Mouse (Mus musculus): ENCODE measurements at regions not wholly inside any gene's neighbourhood (a gene's known extent, or its start where the extent isn't known, plus 50 kb on each side); places are given as distances from the start of the nearest gene placed in this dataset.

DNA sequence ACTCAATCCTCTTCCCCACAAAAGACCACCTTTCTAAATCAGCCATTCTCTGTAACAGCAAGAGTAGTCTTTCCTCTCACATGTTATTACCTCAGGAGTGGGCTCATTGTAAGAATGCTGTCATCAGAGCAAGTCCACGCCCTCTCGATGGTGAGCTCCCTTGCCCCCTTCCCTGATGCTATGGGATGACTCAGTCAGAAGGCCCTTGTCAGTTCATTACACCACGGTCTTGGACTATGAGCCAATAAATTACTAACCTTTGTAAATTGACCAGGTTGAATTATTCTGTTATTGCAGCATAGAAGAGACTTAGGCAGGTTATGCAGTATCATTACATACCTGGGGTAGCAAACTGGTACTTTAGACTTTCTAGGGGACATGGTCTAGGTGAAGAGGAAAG is 237.4 kb upstream of the Klf4 start:
- Histone ChIP-seq H3K36me3 (ENCODE audit: control insufficient read depth, insufficient read depth) (no peaks in the 10 kb centered on the region), H3ac (ENCODE audit: control insufficient read depth, insufficient read length) (no peak overlapping the region), H3K79me2 (ENCODE audit: control insufficient read depth, insufficient read depth) (no peaks in the 10 kb centered on the region), H3K4me3 (no peak overlapping the region), H3K27me3 (ENCODE audit: control insufficient read depth, insufficient read depth, insufficient read length) (no peaks in the 10 kb centered on the region), H3K4me2 (ENCODE audit: low read depth) (no peak overlapping the region)
- no peak for TF ChIP-seq POLR2A (IDR thresholded peaks at IDR 0.05; ENCODE audit: insufficient read length, low read depth)
- TF ChIP-seq REST (IDR thresholded peaks at IDR 0.05; ENCODE audit: insufficient read depth, insufficient read length) = no peak
- TF ChIP-seq USF1 (IDR thresholded peaks at IDR 0.05; ENCODE audit: low read depth) = no peak
- no peak for TF ChIP-seq E2F4 (IDR thresholded peaks at IDR 0.05; ENCODE audit: insufficient read depth)
- no peak for TF ChIP-seq MAX (IDR thresholded peaks at IDR 0.05; ENCODE audit: low read depth)
- TF ChIP-seq TCF3 (IDR thresholded peaks at IDR 0.05; ENCODE audit: insufficient read length, low read depth) = no peak

DNA sequence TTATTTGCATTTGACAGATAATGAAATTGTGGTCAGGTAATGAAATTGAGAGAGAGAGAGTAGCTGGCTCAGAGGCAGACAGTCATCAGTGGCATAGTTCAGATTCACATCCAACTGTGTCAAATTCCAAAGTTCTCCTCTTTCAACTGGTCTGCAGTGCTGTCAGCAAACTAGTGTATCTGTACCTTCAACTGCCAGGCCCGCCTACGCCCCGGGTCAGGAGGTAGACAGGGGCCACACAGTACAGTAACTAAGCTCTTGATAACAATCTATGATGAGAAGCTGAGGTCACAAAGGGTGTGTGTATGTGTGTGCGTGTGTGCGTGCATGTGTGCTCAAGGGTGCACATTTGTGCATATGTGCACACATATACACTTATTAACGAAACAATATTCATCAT is 236.1 kb upstream of the Klf4 start:
- Histone ChIP-seq H3ac (ENCODE audit: control insufficient read depth, insufficient read length) (no peak overlapping the region), H3K79me2 (ENCODE audit: control insufficient read depth, insufficient read depth) (no peaks in the 10 kb centered on the region), H3K27me3 (ENCODE audit: control insufficient read depth, insufficient read depth, insufficient read length) (no peaks in the 10 kb centered on the region), H3K4me3 (no peak overlapping the region), H3K4me2 (ENCODE audit: low read depth) (no peak overlapping the region), H3K36me3 (ENCODE audit: control insufficient read depth, insufficient read depth) (no peaks in the 10 kb centered on the region)
- TF ChIP-seq MYOD1 (IDR thresholded peaks at IDR 0.05; ENCODE audit: control insufficient read depth in 1 of 3, insufficient read length in 2 of 3, low read depth in 2 of 3) = no peak
- TF ChIP-seq REST (IDR thresholded peaks at IDR 0.05; ENCODE audit: insufficient read depth, insufficient read length) = no peak
- no peak for TF ChIP-seq POLR2AphosphoS2 (IDR thresholded peaks at IDR 0.05; ENCODE audit: insufficient read length, low read depth)
- no peak for TF ChIP-seq USF1 (IDR thresholded peaks at IDR 0.05; ENCODE audit: low read depth)
- TF ChIP-seq POLR2A (IDR thresholded peaks at IDR 0.05; ENCODE audit: insufficient read length, low read depth) = no peak
- TF ChIP-seq MYOG (IDR thresholded peaks at IDR 0.05; ENCODE audit: control insufficient read depth in 1 of 3, insufficient read depth in 1 of 3, insufficient read length in 2 of 3, low read depth in 2 of 3) = no peak
- no peak for TF ChIP-seq TCF12 (IDR thresholded peaks at IDR 0.05; ENCODE audit: insufficient read depth, poor library complexity, severe bottlenecking)
- no peak for TF ChIP-seq SRF (IDR thresholded peaks at IDR 0.05; ENCODE audit: control insufficient read depth, insufficient read length, low read depth)
- TF ChIP-seq TCF3 (IDR thresholded peaks at IDR 0.05; ENCODE audit: insufficient read length, low read depth) = no peak
- no peak for TF ChIP-seq MAX (IDR thresholded peaks at IDR 0.05; ENCODE audit: low read depth)

DNA sequence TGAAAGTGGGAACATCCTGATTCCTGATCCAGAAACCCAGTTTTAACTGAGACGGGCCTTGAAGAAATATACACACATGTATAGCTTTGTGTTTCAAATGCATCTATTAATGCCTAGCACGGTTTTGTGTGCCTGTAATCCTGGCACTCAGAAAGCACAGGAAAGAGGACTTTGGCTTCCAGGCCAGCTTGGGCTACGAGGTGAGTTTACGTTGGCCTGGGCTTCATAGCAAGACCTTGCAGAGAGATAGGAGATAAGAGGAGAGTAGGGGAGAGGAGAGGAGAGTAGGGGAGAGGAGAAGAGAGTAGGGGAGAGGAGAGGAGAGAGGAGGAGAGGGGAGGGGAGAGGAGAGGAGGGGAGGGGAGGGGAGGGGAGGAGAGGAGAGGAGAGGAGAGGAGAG is 234.9 kb upstream of the Klf4 start:
- H3K36me3 ChIP-seq (ENCODE audit: control insufficient read depth, insufficient read depth) = no peaks in the 10 kb centered on the region
- H3K4me2 ChIP-seq (ENCODE audit: low read depth) = no peak overlapping the region
- no peak overlapping the region for H3K4me3 ChIP-seq
- no peaks in the 10 kb centered on the region for H3K79me2 ChIP-seq (ENCODE audit: control insufficient read depth, insufficient read depth)
- H3ac ChIP-seq (ENCODE audit: control insufficient read depth, insufficient read length) = no peak overlapping the region
- TF ChIP-seq POLR2A (IDR thresholded peaks at IDR 0.05; ENCODE audit: insufficient read length, low read depth) (no peak), POLR2AphosphoS2 (IDR thresholded peaks at IDR 0.05; ENCODE audit: insufficient read length, low read depth) (no peak), SRF (IDR thresholded peaks at IDR 0.05; ENCODE audit: control insufficient read depth, insufficient read length, low read depth) (no peak), TCF12 (IDR thresholded peaks at IDR 0.05; ENCODE audit: insufficient read depth, poor library complexity, severe bottlenecking) (no peak), MYOG (IDR thresholded peaks at IDR 0.05; ENCODE audit: control insufficient read depth in 1 of 3, insufficient read depth in 1 of 3, insufficient read length in 2 of 3, low read depth in 2 of 3) (no peak), E2F4 (IDR thresholded peaks at IDR 0.05; ENCODE audit: insufficient read depth) (no peak), MAX (IDR thresholded peaks at IDR 0.05; ENCODE audit: low read depth) (no peak), MYOD1 (IDR thresholded peaks at IDR 0.05; ENCODE audit: control insufficient read depth in 1 of 3, insufficient read length in 2 of 3, low read depth in 2 of 3) (no peak), TCF3 (IDR thresholded peaks at IDR 0.05; ENCODE audit: insufficient read length, low read depth) (no peak)
- H3K27me3 ChIP-seq (ENCODE audit: control insufficient read depth, insufficient read depth, insufficient read length) = no peaks in the 10 kb centered on the region

DNA sequence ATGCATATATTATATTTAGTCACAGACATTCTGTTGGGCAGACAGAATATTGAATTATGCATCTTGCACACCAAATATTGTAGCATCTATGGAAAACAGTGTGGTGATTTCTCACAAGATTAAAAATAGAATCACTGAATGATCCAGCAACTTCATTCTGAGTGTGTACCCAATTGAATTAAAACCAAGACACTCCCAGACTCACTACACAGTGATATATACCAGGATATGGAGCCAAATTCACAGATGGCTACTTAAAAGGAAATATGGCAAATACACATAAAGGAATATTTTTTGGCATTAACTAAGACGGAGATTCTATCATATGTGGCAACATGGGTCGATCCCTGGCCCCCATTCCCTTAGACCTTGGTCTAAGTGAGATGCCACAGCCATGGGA is 233.5 kb upstream of the Klf4 start:
- H3K27me3 ChIP-seq (ENCODE audit: control insufficient read depth, insufficient read depth, insufficient read length) = no peaks in the 10 kb centered on the region
- TF ChIP-seq MAX (IDR thresholded peaks at IDR 0.05; ENCODE audit: low read depth) (no peak), USF1 (IDR thresholded peaks at IDR 0.05; ENCODE audit: low read depth) (no peak), POLR2A (IDR thresholded peaks at IDR 0.05; ENCODE audit: insufficient read length, low read depth) (no peak), MYOD1 (IDR thresholded peaks at IDR 0.05; ENCODE audit: control insufficient read depth in 1 of 3, insufficient read length in 2 of 3, low read depth in 2 of 3) (no peak), MYOG (IDR thresholded peaks at IDR 0.05; ENCODE audit: control insufficient read depth in 1 of 3, insufficient read depth in 1 of 3, insufficient read length in 2 of 3, low read depth in 2 of 3) (no peak), SRF (IDR thresholded peaks at IDR 0.05; ENCODE audit: control insufficient read depth, insufficient read length, low read depth) (no peak)
- no peak overlapping the region for H3K4me2 ChIP-seq (ENCODE audit: low read depth)
- H3ac ChIP-seq (ENCODE audit: control insufficient read depth, insufficient read length) = no peak overlapping the region
- no peaks in the 10 kb centered on the region for H3K36me3 ChIP-seq (ENCODE audit: control insufficient read depth, insufficient read depth)
- H3K4me3 ChIP-seq = no peak overlapping the region
- no peaks in the 10 kb centered on the region for H3K79me2 ChIP-seq (ENCODE audit: control insufficient read depth, insufficient read depth)

DNA sequence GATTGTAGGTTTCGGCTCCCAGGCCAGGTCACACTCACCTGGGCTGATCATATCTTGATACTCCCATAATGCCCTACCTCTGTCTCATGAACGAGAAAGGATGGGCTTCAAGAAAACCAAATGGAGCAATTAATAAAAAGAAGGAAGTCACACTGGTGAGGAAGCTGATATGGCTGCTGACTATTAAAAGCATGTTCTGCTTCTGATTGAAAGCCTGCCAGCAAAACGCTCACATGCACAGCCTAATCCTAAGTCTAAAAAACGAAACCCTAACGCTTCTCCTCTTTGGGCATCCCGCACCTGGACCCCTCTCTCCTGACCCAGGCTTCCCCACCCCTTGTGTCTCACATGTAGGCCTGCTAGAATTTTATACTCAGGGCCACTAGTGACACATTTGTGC is 230.8 kb upstream of the Klf4 start:
- H3K4me2 ChIP-seq (ENCODE audit: low read depth) = no peak overlapping the region
- H3K79me2 ChIP-seq (ENCODE audit: control insufficient read depth, insufficient read depth) = no peaks in the 10 kb centered on the region
- TF ChIP-seq TCF3 (IDR thresholded peaks at IDR 0.05; ENCODE audit: insufficient read length, low read depth) (no peak), MYOG (IDR thresholded peaks at IDR 0.05; ENCODE audit: control insufficient read depth in 1 of 3, insufficient read depth in 1 of 3, insufficient read length in 2 of 3, low read depth in 2 of 3) (no peak), TCF12 (IDR thresholded peaks at IDR 0.05; ENCODE audit: insufficient read depth, poor library complexity, severe bottlenecking) (no peak), MAX (IDR thresholded peaks at IDR 0.05; ENCODE audit: low read depth) (no peak), E2F4 (IDR thresholded peaks at IDR 0.05; ENCODE audit: insufficient read depth) (no peak), USF1 (IDR thresholded peaks at IDR 0.05; ENCODE audit: low read depth) (no peak), POLR2AphosphoS2 (IDR thresholded peaks at IDR 0.05; ENCODE audit: insufficient read length, low read depth) (no peak), SRF (IDR thresholded peaks at IDR 0.05; ENCODE audit: control insufficient read depth, insufficient read length, low read depth) (no peak), REST (IDR thresholded peaks at IDR 0.05; ENCODE audit: insufficient read depth, insufficient read length) (no peak), POLR2A (IDR thresholded peaks at IDR 0.05; ENCODE audit: insufficient read length, low read depth) (no peak)
- H3K27me3 ChIP-seq (ENCODE audit: control insufficient read depth, insufficient read depth, insufficient read length) = no peaks in the 10 kb centered on the region
- no peak overlapping the region for H3K4me3 ChIP-seq
- H3ac ChIP-seq (ENCODE audit: control insufficient read depth, insufficient read length) = no peak overlapping the region
- no peaks in the 10 kb centered on the region for H3K36me3 ChIP-seq (ENCODE audit: control insufficient read depth, insufficient read depth)

Data from myocyte (in vitro differentiated cells).